Mouse (Mus musculus) neural tube, embryonic 14.5 days (tissue): ENCODE results near the gene Parp3. TPM values are rescaled to one million over a fixed set of nuclear protein-coding genes. Genes with fewer than 3 reads are reported as not detected.

Source experiments
- ATAC-seq: fragments of 200-750 bp; cut with Nextera tagmentation; 2 replicates; pipeline ENCODE4 v1.8.0; 2017; ENCODE audit warnings: low read depth, mild to moderate bottlenecking, moderate TSS enrichment, moderate library complexity
- H3K27ac ChIP-seq: fragments of 300-500 bp; sonication (generic); 2 replicates; pipeline ENCODE4 v1.5.1; 2014; ENCODE audit warnings: low read depth, mild to moderate bottlenecking, control low read depth, low read length, moderate library complexity, mixed read lengths
- H3K27me3 ChIP-seq: fragments of 300-500 bp; sonication (generic); 2 replicates; pipeline ENCODE4 v1.6.1; 2014; ENCODE audit warnings: low read length; ENCODE audit not compliant: control insufficient read depth, insufficient read depth
- H3K36me3 ChIP-seq: fragments of 300-500 bp; sonication (generic); 2 replicates; pipeline ENCODE4 v1.6.1; 2014; ENCODE audit warnings: low read length, mixed read lengths; ENCODE audit not compliant: control insufficient read depth, insufficient read depth
- H3K4me1 ChIP-seq: fragments of 300-500 bp; sonication (generic); 2 replicates; pipeline ENCODE4 v1.6.1; 2014; ENCODE audit warnings: low read length; ENCODE audit not compliant: control insufficient read depth, insufficient read depth
- H3K4me2 ChIP-seq: fragments of 300-500 bp; sonication (generic); 2 replicates; pipeline ENCODE4 v1.6.1; 2014; ENCODE audit warnings: mild to moderate bottlenecking, low read depth, low read length, control low read depth
- H3K4me3 ChIP-seq: fragments of 300-500 bp; sonication (generic); 2 replicates; pipeline ENCODE4 v1.5.1; 2014; ENCODE audit warnings: low read depth, low read length, control low read depth, mixed read lengths
- H3K9ac ChIP-seq: fragments of 300-500 bp; sonication (generic); replicated peaks from 2 replicates; pipeline ENCODE4 v1.6.1; 2014; ENCODE audit warnings: low read depth, mild to moderate bottlenecking, control low read depth, low read length, mixed read lengths
- H3K9me3 ChIP-seq: fragments of 300-500 bp; sonication (generic); 2 replicates; pipeline ENCODE4 v1.6.1; 2016; ENCODE audit warnings: low read length; ENCODE audit not compliant: control insufficient read depth
- WGBS: fragments of 180-500 bp; shearing (Covaris S2); extraction: QIAGEN DNeasy Blood & Tissue Kit; methylation state at CpG from one replicate; pipeline ENCODE4 v1.1.7; 2014; 5-methylcytosine and 5-hydroxymethylcytosine counted together
- polyA plus RNA-seq: library from polyadenylated mRNA; unstranded; fragments of >200 nt; fragmentation: Nextera tagmentation; extraction: Ambion mirVana; gene quantifications from 2 replicates; pipeline ENCODE4 v1.2.1, GENCODE M21; 2014

Parp3 gene
- polyA plus RNA-seq, 1 experiment from 2014 or later, result 0.36 TPM

- Histone ChIP-seq H3K36me3 (peaks cover 40% of the 10 kb centered on the region), H3K4me3 (no peak overlapping the region), H3K9me3 (no peaks in the 10 kb centered on the region), H3K4me1 (peaks cover 24% of the 10 kb centered on the region), H3K27me3 (no peaks in the 10 kb centered on the region), H3K4me2 (no peak overlapping the region), H3K9ac (no peak overlapping the region), H3K27ac (no peak overlapping the region)
- ATAC-seq, result no peak
- 78% methylated on average over 21 of the region's 21 CpGs for WGBS
Measured at GRCm38 (mm10) chr9:106463122-106464063, 13.4 kb downstream of the Parp3 start.

- Histone ChIP-seq H3K9ac (no peak overlapping the region), H3K27ac (no peak overlapping the region), H3K4me3 (no peak overlapping the region), H3K4me1 (peaks cover 30% of the 10 kb centered on the region), H3K4me2 (no peak overlapping the region), H3K27me3 (no peaks in the 10 kb centered on the region), H3K36me3 (peaks cover 41% of the 10 kb centered on the region), H3K9me3 (no peaks in the 10 kb centered on the region)
- ATAC-seq, result no peak
- 93% methylated on average over 12 of the region's 12 CpGs for WGBS
Measured at GRCm38 (mm10) chr9:106462430-106462800, 14.3 kb downstream of the Parp3 start.

GRCm38 (mm10) chr9:106461641-106462429 is 14.9 kb downstream of the Parp3 start:
- H3K4me1 ChIP-seq, result peaks cover 36% of the 10 kb centered on the region
- no peaks in the 10 kb centered on the region for H3K27me3 ChIP-seq
- no peak overlapping the region for H3K4me2 ChIP-seq
- 87% methylated on average over 16 of the region's 16 CpGs for WGBS
- no peak overlapping the region for H3K9ac ChIP-seq
- no peak overlapping the region for H3K4me3 ChIP-seq
- H3K27ac ChIP-seq, result no peak overlapping the region
- H3K9me3 ChIP-seq, result no peaks in the 10 kb centered on the region
- peaks cover 41% of the 10 kb centered on the region for H3K36me3 ChIP-seq
- no peak for ATAC-seq

GRCm38 (mm10) chr9:106461026-106461415 is 15.7 kb downstream of the Parp3 start:
- WGBS, result 93% methylated on average over 9 of the region's 9 CpGs
- ATAC-seq, result no peak
- no peak overlapping the region for H3K9ac ChIP-seq

GRCm38 (mm10) chr9:106460401-106461025 is 16.2 kb downstream of the Parp3 start:
- Histone ChIP-seq H3K27me3 (no peaks in the 10 kb centered on the region), H3K9ac (no peak overlapping the region), H3K4me3 (no peak overlapping the region), H3K4me1 (peaks cover 43% of the 10 kb centered on the region), H3K4me2 (no peak overlapping the region), H3K36me3 (peaks cover 41% of the 10 kb centered on the region), H3K9me3 (no peaks in the 10 kb centered on the region), H3K27ac (no peak overlapping the region)
- 75% methylated on average over 18 of the region's 18 CpGs for WGBS
- no peak for ATAC-seq

More at GRCm38 (mm10) chr9:106461026-106461415, 15.7 kb downstream of the Parp3 start:
- no peaks in the 10 kb centered on the region for H3K9me3 ChIP-seq
- H3K4me2 ChIP-seq, result no peak overlapping the region
- no peaks in the 10 kb centered on the region for H3K27me3 ChIP-seq
- peaks cover 43% of the 10 kb centered on the region for H3K4me1 ChIP-seq
- H3K36me3 ChIP-seq, result peaks cover 41% of the 10 kb centered on the region
- no peak overlapping the region for H3K27ac ChIP-seq
- no peak overlapping the region for H3K4me3 ChIP-seq

GRCm38 (mm10) chr9:106459946-106460345 is 16.8 kb downstream of the Parp3 start:
- H3K36me3 ChIP-seq, result peaks cover 41% of the 10 kb centered on the region
- WGBS, result 82% methylated on average over 15 of the region's 15 CpGs
- H3K4me1 ChIP-seq, result peaks cover 46% of the 10 kb centered on the region
- H3K9ac ChIP-seq, result no peak overlapping the region
- H3K9me3 ChIP-seq, result no peaks in the 10 kb centered on the region
- no peak overlapping the region for H3K4me3 ChIP-seq
- ATAC-seq, result no peak
- H3K4me2 ChIP-seq, result no peak overlapping the region
- H3K27me3 ChIP-seq, result no peaks in the 10 kb centered on the region
- H3K27ac ChIP-seq, result no peak overlapping the region

GRCm38 (mm10) chr9:106457920-106458319 is 18.8 kb downstream of the Parp3 start:
- peaks cover 38% of the 10 kb centered on the region for H3K4me1 ChIP-seq

GRCm38 (mm10) chr9:106457163-106457559 is 19.6 kb downstream of the Parp3 start:
- Histone ChIP-seq H3K27ac (peak overlapping the region; percentile 34), H3K4me3 (peak overlapping the region; percentile 23), H3K4me2 (peak overlapping the region; percentile 91), H3K9me3 (no peaks in the 10 kb centered on the region), H3K36me3 (peaks cover 21% of the 10 kb centered on the region), H3K27me3 (no peaks in the 10 kb centered on the region), H3K9ac (peak overlapping the region; percentile 92), H3K4me1 (peaks cover 45% of the 10 kb centered on the region)
- no peak for ATAC-seq
- WGBS, result 29% methylated on average over 9 of the region's 9 CpGs

More at GRCm38 (mm10) chr9:106457920-106458319, 18.8 kb downstream of the Parp3 start:
- Histone ChIP-seq H3K36me3 (peaks cover 26% of the 10 kb centered on the region), H3K9ac (no peak overlapping the region), H3K27me3 (no peaks in the 10 kb centered on the region), H3K27ac (no peak overlapping the region), H3K4me2 (no peak overlapping the region), H3K4me3 (no peak overlapping the region), H3K9me3 (no peaks in the 10 kb centered on the region)
- WGBS, result 33% methylated on average over 5 of the region's 5 CpGs
- no peak for ATAC-seq
